ENCODE assay signal across 17 mouse cellular contexts in genomic region chr12:11999199-11999598, GRCm38 (mm10).
"Had no signal": no experiment of that assay in that cellular context is flagged by ENCODE, and none has a peak within 500 bp of the region (broad histone marks: within the 10 kb centered on the region; RNA-seq: fewer than 3 reads in every experiment).

No protein-coding gene starts in this region.

- ATAC-seq: liver, embryonic 12.5 days; liver, postnatal 0 days; lung, postnatal 0 days; midbrain, embryonic 13.5 days; midbrain, embryonic 15.5 days; midbrain, embryonic 16.5 days had no signal

- DNase-seq: left cerebral cortex, postnatal 4 days; liver; liver, embryonic 13.5 days; liver, postnatal 0 days; lung, adult 18-20 months; lung, adult 2 months; lung, embryonic 14.5 days; lung, postnatal 10 days; lung, postnatal 14 days; lung, postnatal 36 days; lung, postnatal 4 days; midbrain, embryonic 14.5 days had no signal
